Mouse (Mus musculus): ENCODE results near the gene Gm49396. TPM values are rescaled to one million over a fixed set of nuclear protein-coding genes. Genes with fewer than 3 reads are reported as not detected.
A peak's percentile ranks its signal among the peaks of the same experiment; 100 is the strongest.

Gm49396 gene
- total and polyA plus RNA-seq, 3 experiments = 1.7 to 4.8 (median 3.6) TPM

DNA sequence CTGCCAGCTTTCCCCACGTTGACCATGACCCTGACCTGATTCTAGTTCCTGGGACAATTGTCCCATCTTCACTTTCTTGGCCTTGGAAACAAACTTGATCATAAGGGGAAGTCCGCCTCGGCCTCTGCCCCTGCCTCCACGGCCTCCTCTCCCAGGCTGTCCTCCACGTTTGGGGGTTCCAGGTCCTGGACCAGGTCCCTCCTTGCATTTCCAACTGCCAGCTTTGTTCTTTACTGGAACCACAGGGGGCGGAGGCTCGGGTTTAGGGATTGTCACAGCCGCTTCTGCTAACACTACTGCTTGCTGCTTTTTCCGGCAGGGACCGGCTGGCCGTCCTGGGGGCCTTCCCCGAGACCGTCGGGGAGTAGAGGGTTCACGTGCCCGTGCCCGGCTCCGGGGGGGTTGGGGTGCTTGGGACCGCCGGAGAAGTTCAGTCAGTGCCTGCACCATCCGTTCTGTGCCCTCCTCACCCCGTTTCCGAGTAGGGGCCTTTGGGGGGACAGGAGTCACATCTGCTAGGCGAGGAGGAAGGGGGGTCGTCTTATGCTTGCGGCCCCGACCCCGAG is 23.4 kb downstream of the Gm49396 start:
- DNase-seq = no peak

DNA sequence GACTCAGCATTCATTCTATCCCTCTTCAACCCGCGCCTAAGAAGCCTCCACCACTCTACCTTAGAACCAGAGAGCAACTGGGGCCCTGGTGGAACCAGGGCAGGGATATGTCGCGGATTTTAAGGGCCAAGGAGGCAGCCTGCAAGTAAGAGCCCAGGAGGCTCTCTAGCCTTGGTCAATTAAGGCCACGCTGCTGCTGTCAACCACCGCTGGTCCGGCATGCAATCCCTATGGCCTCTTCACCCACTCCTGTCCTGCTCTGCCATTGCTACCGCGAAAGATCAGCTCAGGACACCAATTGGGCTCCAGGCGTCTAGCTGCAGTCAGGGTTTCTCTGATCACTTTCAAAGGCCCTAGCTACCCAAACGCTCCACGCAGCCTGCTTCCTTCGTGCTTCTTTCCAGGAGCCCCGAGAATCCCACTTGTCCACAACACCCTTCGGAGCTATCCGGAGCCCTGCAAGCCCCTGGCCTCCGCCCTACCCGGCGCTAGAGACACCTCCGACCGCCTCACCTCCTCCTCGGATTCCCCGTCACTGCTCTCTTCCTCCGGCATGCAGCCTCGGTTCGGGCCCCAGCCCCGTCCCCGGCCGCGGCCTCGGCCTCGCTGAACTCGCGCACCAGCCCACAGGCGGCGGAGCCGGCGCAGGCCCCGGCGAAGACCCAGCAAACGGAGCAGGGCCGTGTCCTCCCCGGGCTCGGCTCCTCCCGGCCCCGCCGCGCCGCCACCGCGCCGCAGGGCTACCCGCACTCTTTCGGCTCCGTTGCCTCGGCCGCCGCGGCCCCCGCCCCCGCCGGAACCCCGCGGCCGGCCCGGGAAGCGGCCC is 24.9 kb downstream of the Gm49396 start:
- DNase-seq = peak; percentile 73

- DNase-seq = peak; percentile 99
Observed at GRCm38 (mm10) chr7:30588676-30589434, 25.7 kb downstream of the Gm49396 start, which contains the start of gene Kmt2b. TSS of gene Kmt2b (minus strand) at chr7:30588726.

GRCm38 (mm10) chr7:30589435-30590301 is 26.5 kb downstream of the Gm49396 start:
- peak; percentile 87 for DNase-seq

DNA sequence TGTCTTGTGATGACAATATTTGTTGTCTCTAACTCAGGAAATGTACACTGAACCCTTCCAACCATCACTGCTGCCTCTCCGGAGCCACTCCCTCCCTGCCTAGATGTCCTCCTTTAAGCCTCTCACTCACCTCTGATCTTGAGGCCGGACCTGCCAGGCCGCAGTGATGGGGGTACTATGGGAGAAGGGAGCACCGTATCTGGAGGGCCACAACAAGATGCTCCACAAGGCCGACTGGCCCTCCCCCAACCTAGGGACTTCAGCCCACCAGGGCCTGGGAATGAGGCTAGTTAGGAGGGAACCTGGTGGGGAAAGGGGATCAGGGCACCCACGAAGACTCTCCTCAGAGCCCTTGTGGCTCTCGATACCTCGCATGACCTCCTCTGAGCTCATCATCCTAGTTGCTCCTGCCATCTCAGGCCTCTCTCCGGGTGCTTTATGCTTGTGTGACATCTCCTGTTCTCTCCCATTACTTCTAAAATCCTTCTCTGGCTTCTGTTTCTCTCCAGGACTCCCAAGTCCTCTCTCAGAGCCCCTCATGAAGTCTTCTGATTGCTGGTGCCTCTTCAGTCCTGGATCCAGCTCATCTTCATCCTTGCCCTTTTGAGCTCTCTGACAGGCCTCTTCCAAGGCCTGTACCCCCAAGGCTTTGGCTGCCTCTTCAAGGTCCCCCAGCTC is 27.9 kb downstream of the Gm49396 start:
- DNase-seq = peak; percentile 49

DNA sequence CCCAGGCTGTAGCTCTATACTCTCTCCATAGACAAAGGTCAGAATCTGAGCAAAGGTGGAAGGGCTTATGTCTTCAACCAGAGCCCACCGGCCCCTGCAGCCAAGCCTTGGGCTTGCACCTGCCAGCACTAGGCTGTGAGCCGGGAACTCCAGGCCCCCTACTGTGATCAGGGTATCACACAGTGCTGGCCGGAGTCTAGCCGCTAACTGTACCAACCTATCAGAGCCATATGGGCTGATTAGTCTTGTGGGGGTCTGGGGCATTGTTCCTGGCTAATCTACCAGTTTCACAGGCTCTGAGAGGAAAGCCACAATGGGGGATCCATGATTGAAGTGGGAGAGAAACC is 28.4 kb downstream of the Gm49396 start:
- DNase-seq = no peak

- DNase-seq = peak; percentile 60
Observed at GRCm38 (mm10) chr7:30592772-30593423, 29.8 kb downstream of the Gm49396 start.

- no peak for DNase-seq
Observed at GRCm38 (mm10) chr7:30593579-30594509, 30.7 kb downstream of the Gm49396 start.

GRCm38 (mm10) chr7:30594510-30595024 is 31.4 kb downstream of the Gm49396 start:
- no peak for DNase-seq

- DNase-seq = no peak
Observed at GRCm38 (mm10) chr7:30596093-30596492, 32.9 kb downstream of the Gm49396 start.

DNA sequence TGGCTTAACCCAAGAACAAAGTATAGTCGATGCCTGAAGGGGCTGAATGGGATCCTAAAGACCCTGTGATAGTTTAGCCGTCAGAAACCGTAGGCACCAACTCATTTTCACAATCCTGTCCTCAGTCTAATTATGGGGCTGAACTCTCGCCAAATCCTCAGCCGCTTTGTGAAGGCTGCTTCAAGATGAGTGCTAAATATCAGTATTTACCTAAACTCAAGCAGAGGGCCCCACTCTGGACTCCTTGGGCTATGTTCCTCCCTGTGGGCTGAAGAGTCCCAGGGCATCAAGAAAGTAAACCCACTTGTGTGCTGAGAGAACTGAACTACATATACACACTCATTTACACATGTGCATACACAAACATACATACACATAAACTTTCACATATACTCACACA is 33.7 kb downstream of the Gm49396 start:
- no peak for DNase-seq

DNA sequence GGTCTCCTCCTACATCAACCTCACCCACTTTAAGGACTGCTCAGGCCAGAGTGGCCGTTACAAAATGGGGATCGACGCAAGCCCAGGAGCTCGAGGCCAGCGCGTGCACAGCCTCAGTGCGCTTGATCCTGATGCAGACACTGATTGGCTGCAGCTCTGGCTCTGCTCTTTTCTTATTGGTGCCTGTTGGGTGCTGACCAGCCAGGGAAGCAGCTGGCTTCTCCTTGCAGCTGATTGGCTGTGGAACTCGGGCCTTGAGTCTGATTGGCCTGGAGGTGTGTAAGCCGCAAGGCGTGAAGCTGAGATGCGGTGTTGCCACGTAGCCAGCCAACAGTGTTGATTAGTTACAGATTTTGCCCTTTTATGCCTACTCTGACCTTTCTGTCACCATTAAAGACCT is 35.6 kb downstream of the Gm49396 start, which contains the start of gene Zbtb32:
TSS of gene Zbtb32 (minus strand) at position 124 of the 400 bp plus-strand sequence.
- no peak for DNase-seq

- DNase-seq = peak; percentile 95
Observed at GRCm38 (mm10) chr7:30599933-30600353, 36.8 kb downstream of the Gm49396 start.

DNA sequence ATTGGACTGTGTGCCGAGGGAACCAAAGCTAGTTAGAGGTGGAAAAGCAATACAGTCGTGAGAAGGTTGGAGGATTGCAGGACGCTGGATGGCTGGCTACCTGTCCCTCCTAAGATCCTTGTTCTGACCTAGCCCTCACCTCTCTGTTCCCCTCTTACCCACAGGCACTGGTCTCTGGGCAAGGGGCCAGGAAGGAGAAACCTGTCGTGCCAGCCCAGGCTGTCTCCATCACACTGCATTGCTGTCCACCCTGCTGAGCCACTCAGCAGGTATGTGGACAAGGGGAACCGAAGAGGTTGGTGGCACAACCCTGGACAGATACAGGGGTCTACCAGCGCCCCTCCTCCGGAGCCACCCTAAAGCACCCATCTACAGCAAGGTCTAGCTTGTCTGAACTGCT is 37.5 kb downstream of the Gm49396 start:
- DNase-seq = no peak

DNA sequence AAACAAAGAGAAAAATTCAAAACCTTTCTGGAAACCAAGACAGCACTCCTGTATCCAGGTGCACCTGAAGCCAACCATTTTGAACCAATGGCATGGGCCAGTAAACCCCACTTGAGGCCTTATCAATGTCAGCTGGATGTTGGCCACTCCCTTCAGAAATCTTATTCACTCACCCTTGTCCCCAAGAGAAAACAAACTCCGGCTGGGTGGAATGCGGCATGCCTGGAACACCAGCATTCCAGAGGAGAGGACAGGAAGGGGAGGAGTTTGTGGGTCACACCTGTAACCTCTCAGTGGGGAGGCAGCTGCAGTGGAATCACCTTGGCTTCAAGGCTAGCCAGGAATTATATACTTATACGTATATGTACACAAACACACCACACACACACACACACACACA is 39.4 kb downstream of the Gm49396 start:
- no peak for DNase-seq

GRCm38 (mm10) chr7:30604424-30604823 is 41.3 kb downstream of the Gm49396 start:
- no peak for DNase-seq

- no peak for DNase-seq
Observed at GRCm38 (mm10) chr7:30604944-30605343, 41.8 kb downstream of the Gm49396 start.

DNA sequence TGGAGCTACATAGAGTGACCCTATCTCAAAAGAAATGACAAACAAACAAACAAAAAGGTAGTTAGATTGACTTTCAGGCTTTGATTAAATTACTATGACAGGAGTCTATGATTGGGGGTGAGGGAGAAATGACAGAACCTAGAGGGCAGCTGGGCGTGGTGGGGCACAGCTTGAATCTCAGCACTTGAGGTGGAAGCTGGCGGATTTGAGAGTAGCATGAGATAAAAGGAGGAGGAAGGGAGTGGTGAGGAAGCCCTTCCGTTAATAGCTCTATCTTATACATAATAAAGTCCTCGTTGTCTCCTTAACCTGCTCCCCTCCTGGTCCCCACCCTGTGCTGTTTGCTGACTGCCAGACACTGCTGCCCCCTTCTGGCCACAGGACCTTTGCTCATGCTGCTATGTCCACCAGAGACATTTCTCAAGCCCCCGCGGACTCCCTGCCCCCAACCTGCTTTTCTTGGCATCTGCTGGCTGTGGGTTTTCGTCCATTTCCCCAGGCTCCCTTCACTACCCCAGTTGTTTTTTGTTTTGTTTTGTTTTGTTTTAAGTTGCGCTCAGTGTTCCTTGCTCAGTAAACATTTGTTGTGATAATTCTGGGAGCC is 44.7 kb downstream of the Gm49396 start:
- DNase-seq = peak; percentile 48

- DNase-seq = no peak
Observed at GRCm38 (mm10) chr7:30608476-30608875, 45.3 kb downstream of the Gm49396 start.

Measured in adrenal gland, adult 2 months (tissue).